Mouse (Mus musculus): ENCODE measurements at regions not wholly inside any gene's neighbourhood (a gene's known extent, or its start where the extent isn't known, plus 50 kb on each side); places are given as distances from the start of the nearest gene placed in this dataset.

DNA sequence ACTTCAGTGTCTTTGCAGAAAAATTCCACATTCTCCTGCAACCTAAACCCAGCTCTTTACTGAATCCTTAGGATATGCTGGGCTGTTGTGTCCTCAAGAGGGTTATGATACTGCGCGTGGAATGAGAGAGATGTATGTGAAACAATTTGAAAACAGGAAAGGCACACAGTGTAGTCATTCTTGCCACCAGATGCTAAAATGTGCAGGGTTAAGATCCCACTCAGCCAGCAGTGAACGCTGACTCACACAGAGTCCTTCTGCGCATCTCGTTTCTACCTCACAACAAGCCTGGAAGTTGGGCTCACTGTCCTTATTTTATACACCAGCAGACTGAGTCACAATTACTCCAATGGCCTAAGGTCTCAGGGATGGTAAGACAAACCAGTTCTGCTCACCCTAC is 59.9 kb upstream of the Max start:
- TF ChIP-seq POLR2A (IDR thresholded peaks at IDR 0.05; ENCODE audit: low read depth, low read length), result no peak
- no peak for TF ChIP-seq CTCF (IDR thresholded peaks at IDR 0.05; ENCODE audit: borderline replicate concordance, insufficient read depth, low read length)
